Mouse (Mus musculus): ENCODE measurements at regions not wholly inside any gene's neighbourhood (a gene's known extent, or its start where the extent isn't known, plus 50 kb on each side); places are given as distances from the start of the nearest gene placed in this dataset.
A peak's percentile ranks its signal among the peaks of the same experiment; 100 is the strongest.

GRCm38 (mm10) chr10:37206986-37207385 lies 68.3 kb upstream of the Marcks start:
- no peak for DNase-seq

- no peak for DNase-seq
Measured at GRCm38 (mm10) chr10:37206546-37206945, 67.8 kb upstream of the Marcks start.

GRCm38 (mm10) chr10:37203709-37204108 lies 65.0 kb upstream of the Marcks start:
- no peak for DNase-seq

- DNase-seq, result no peak
Measured at GRCm38 (mm10) chr10:37194798-37195453, 56.2 kb upstream of the Marcks start.

- DNase-seq, result no peak
Measured at GRCm38 (mm10) chr10:37194131-37194797, 55.5 kb upstream of the Marcks start.

GRCm38 (mm10) chr10:37192661-37193060 lies 53.9 kb upstream of the Marcks start:
- no peak for DNase-seq

GRCm38 (mm10) chr10:37190092-37190491 lies 51.4 kb upstream of the Marcks start:
- DNase-seq, result peak; percentile 6
